Mouse (Mus musculus): Measurements from ENCODE around the gene Nlrp14. TPM values are rescaled to one million over a fixed set of nuclear protein-coding genes. Genes with fewer than 3 reads are reported as not detected.

The Nlrp14 gene
- polyA plus RNA-seq (2015; fragmentation: Illumina TruSeq; extraction: RNeasy Lipid Tissue Mini Kit (QIAGEN cat#74804); ENCODE audit: insufficient read depth, low replicate concordance) = not detected

DNA sequence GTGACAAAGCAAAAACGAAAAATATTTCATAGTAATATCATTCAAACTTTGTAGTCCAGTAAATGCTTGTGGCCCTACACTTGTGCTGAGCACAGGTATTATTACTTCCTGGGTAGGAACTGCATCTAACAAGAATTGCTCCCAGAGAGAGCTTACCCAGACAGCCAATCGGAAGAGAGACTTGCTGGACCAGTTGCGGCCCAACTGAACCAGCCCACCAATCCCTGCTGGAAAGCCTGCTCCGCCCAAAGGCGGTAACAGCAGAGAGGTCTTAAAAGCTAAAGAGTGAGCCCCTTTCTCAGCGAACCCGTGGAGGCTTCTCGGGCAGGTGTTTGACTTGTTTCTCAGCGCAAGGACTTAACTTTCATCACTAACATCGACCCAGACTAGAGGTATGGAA lies at the start of gene Nlrp14:
Gene Nlrp14, plus strand, starts transcription at position 301 of the 400 bp plus-strand sequence.

DNA sequence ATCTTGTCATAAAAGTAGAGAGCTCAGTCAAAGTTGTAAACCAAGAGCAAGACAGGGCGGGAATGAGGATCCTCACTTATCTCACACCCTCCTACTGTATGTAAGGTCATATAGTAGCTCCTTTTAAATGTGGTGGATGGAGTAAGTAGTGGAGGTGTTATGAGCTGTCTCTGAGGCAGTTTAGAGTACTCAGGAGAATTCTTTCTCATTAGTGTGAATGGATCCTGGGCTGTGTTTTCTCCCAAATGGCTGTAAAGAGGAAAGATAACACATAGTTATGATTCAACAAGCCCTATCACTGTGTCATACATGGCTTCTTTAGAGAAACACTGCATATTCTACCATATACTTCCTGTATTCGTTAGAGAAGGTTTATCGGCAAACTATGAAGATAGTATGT lies 35.8 kb upstream of the Nlrp14 start, which contains the start of gene Olfr715:
Gene Olfr715, minus strand, starts transcription at position 101 of the 400 bp plus-strand sequence.

DNA sequence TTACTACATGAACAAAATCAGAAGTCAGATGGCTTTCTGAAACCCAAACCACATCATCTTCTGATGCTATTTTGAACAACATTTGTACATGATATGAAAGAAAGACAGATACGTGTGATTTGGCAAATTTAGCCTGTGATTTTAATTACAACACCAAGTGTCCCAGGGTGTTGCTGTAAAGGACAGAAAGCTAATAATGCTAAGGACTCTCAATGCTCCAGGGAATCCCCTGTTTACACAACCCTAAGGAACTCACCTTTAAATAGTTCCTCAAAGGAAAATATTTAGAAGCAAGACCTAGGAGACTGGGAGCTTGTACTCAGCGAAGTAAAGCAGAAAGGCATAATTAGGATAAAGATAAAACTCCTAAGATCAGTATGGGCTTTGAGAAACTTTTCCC lies 28.8 kb upstream of the Nlrp14 start, which contains the start of gene Olfr716:
Gene Olfr716, plus strand, starts transcription at position 301 of the 400 bp plus-strand sequence.

DNA sequence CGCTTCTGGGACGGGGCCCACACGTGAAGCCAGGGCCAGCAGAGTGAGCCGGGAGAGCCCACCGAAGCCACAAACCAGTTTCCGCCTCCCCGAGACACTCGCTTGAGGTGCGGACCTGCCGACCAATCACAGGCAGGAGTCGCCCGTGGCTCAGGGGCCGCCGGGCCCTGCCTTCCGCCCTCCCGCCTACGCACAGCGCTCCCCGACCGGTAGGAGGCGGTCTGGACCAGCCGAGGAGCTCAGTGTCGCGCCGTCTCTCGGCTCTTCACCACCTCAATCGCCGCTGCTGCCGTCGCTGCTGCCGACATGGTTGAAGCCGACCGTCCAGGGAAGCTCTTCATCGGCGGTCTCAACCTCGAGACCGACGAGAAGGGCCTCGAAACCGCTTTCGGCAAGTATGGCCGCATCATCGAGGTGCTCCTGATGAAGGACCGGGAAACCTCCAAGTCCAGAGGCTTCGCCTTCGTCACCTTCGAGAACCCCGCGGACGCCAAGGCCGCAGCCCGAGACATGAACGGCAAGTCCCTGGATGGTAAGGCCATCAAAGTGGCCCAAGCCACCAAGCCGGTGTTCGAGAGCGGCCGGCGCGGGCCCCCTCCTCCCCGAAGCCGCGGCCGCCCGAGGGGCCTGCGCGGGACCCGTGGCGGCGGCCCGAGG lies 42.5 kb downstream of the Nlrp14 start, which contains the start of gene Rbmxl2:
Gene Rbmxl2, plus strand, starts transcription at position 242 of the 657 bp plus-strand sequence.

Other genes with a start within 250 kb of the Nlrp14 start
- gene Olfr709-ps1, start 234.8 kb upstream of the Nlrp14 start, polyA plus RNA-seq (2015; fragmentation: Illumina TruSeq; extraction: RNeasy Lipid Tissue Mini Kit (QIAGEN cat#74804); ENCODE audit: insufficient read depth, low replicate concordance) = not detected
- not detected for gene Olfr710, start 218.7 kb upstream of the Nlrp14 start, polyA plus RNA-seq (2015; fragmentation: Illumina TruSeq; extraction: RNeasy Lipid Tissue Mini Kit (QIAGEN cat#74804); ENCODE audit: insufficient read depth, low replicate concordance)
- not detected for gene Olfr6, start 203.1 kb upstream of the Nlrp14 start, polyA plus RNA-seq (2015; fragmentation: Illumina TruSeq; extraction: RNeasy Lipid Tissue Mini Kit (QIAGEN cat#74804); ENCODE audit: insufficient read depth, low replicate concordance)
- not detected for gene Olfr711, start 191.5 kb upstream of the Nlrp14 start, polyA plus RNA-seq (2015; fragmentation: Illumina TruSeq; extraction: RNeasy Lipid Tissue Mini Kit (QIAGEN cat#74804); ENCODE audit: insufficient read depth, low replicate concordance)
- gene Olfr2, start 160.9 kb upstream of the Nlrp14 start, polyA plus RNA-seq (2015; fragmentation: Illumina TruSeq; extraction: RNeasy Lipid Tissue Mini Kit (QIAGEN cat#74804); ENCODE audit: insufficient read depth, low replicate concordance) = not detected
- not detected for gene Olfr713, start 135.8 kb upstream of the Nlrp14 start, polyA plus RNA-seq (2015; fragmentation: Illumina TruSeq; extraction: RNeasy Lipid Tissue Mini Kit (QIAGEN cat#74804); ENCODE audit: insufficient read depth, low replicate concordance)
- not detected for gene Olfr714, start 96.0 kb upstream of the Nlrp14 start, polyA plus RNA-seq (2015; fragmentation: Illumina TruSeq; extraction: RNeasy Lipid Tissue Mini Kit (QIAGEN cat#74804); ENCODE audit: insufficient read depth, low replicate concordance)
- not detected for gene Olfr17, start 73.8 kb upstream of the Nlrp14 start, polyA plus RNA-seq (2015; fragmentation: Illumina TruSeq; extraction: RNeasy Lipid Tissue Mini Kit (QIAGEN cat#74804); ENCODE audit: insufficient read depth, low replicate concordance)
- gene Olfr715b, start 56.6 kb upstream of the Nlrp14 start, polyA plus RNA-seq (2015; fragmentation: Illumina TruSeq; extraction: RNeasy Lipid Tissue Mini Kit (QIAGEN cat#74804); ENCODE audit: insufficient read depth, low replicate concordance) = not detected
- gene Olfr715, start 35.9 kb upstream of the Nlrp14 start, polyA plus RNA-seq (2015; fragmentation: Illumina TruSeq; extraction: RNeasy Lipid Tissue Mini Kit (QIAGEN cat#74804); ENCODE audit: insufficient read depth, low replicate concordance) = not detected
- not detected for gene Olfr716, start 28.7 kb upstream of the Nlrp14 start, polyA plus RNA-seq (2015; fragmentation: Illumina TruSeq; extraction: RNeasy Lipid Tissue Mini Kit (QIAGEN cat#74804); ENCODE audit: insufficient read depth, low replicate concordance)
- not detected for gene Rbmxl2, start 42.5 kb downstream of the Nlrp14 start, polyA plus RNA-seq (2015; fragmentation: Illumina TruSeq; extraction: RNeasy Lipid Tissue Mini Kit (QIAGEN cat#74804); ENCODE audit: insufficient read depth, low replicate concordance)
- not detected for gene Syt9, start 203.7 kb downstream of the Nlrp14 start, polyA plus RNA-seq (2015; fragmentation: Illumina TruSeq; extraction: RNeasy Lipid Tissue Mini Kit (QIAGEN cat#74804); ENCODE audit: insufficient read depth, low replicate concordance)

All from spleen, adult 10 weeks (tissue).